Mouse (Mus musculus): ENCODE measurements at regions not wholly inside any gene's neighbourhood (a gene's known extent, or its start where the extent isn't known, plus 50 kb on each side); places are given as distances from the start of the nearest gene placed in this dataset.

GRCm38 (mm10) chr13:97847561-97847960 lies 87.1 kb upstream of the Gm10260 start:
- DNase-seq: no peak

GRCm38 (mm10) chr13:97845148-97845547 lies 84.7 kb upstream of the Gm10260 start:
- no peak for DNase-seq

- no peak for DNase-seq
Observed at GRCm38 (mm10) chr13:97842801-97843200, 82.4 kb upstream of the Gm10260 start.

- no peak for DNase-seq
Observed at GRCm38 (mm10) chr13:97841503-97841902, 81.1 kb upstream of the Gm10260 start.

GRCm38 (mm10) chr13:97839617-97840308 lies 79.3 kb upstream of the Gm10260 start:
- no peak for DNase-seq

- peak; percentile 70 for DNase-seq
Observed at GRCm38 (mm10) chr13:97837443-97838000, 77.1 kb upstream of the Gm10260 start.

GRCm38 (mm10) chr13:97832448-97832847 lies 72.0 kb upstream of the Gm10260 start:
- DNase-seq: no peak

- no peak for DNase-seq
Observed at GRCm38 (mm10) chr13:97831839-97832238, 71.4 kb upstream of the Gm10260 start.

- peak; percentile 8 for DNase-seq
Observed at GRCm38 (mm10) chr13:97829558-97829957, 69.1 kb upstream of the Gm10260 start.

- DNase-seq: peak; percentile 16
Observed at GRCm38 (mm10) chr13:97825801-97826576, 65.6 kb upstream of the Gm10260 start.

GRCm38 (mm10) chr13:97825361-97825760 lies 64.9 kb upstream of the Gm10260 start:
- DNase-seq: peak; percentile 4

GRCm38 (mm10) chr13:97824071-97824716 lies 63.8 kb upstream of the Gm10260 start:
- DNase-seq: peak; percentile 58

- peak; percentile 6 for DNase-seq
Observed at GRCm38 (mm10) chr13:97821630-97822029, 61.2 kb upstream of the Gm10260 start.

- peak; percentile 8 for DNase-seq
Observed at GRCm38 (mm10) chr13:97821011-97821410, 60.6 kb upstream of the Gm10260 start.

GRCm38 (mm10) chr13:97820401-97820800 lies 60.0 kb upstream of the Gm10260 start:
- peak; percentile 3 for DNase-seq

- peak; percentile 2 for DNase-seq
Observed at GRCm38 (mm10) chr13:97819036-97819435, 58.6 kb upstream of the Gm10260 start.

- DNase-seq: peak; percentile 2
Observed at GRCm38 (mm10) chr13:97816923-97817322, 56.5 kb upstream of the Gm10260 start.
